Mouse (Mus musculus): ENCODE results near the gene Zscan21. TPM values are rescaled to one million over a fixed set of nuclear protein-coding genes. Genes with fewer than 3 reads are reported as not detected.
A peak's percentile ranks its signal among the peaks of the same experiment; 100 is the strongest.

The Zscan21 gene
- total RNA-seq, 2 experiments from 2014 or later: 19.6 to 23.0 TPM

DNA sequence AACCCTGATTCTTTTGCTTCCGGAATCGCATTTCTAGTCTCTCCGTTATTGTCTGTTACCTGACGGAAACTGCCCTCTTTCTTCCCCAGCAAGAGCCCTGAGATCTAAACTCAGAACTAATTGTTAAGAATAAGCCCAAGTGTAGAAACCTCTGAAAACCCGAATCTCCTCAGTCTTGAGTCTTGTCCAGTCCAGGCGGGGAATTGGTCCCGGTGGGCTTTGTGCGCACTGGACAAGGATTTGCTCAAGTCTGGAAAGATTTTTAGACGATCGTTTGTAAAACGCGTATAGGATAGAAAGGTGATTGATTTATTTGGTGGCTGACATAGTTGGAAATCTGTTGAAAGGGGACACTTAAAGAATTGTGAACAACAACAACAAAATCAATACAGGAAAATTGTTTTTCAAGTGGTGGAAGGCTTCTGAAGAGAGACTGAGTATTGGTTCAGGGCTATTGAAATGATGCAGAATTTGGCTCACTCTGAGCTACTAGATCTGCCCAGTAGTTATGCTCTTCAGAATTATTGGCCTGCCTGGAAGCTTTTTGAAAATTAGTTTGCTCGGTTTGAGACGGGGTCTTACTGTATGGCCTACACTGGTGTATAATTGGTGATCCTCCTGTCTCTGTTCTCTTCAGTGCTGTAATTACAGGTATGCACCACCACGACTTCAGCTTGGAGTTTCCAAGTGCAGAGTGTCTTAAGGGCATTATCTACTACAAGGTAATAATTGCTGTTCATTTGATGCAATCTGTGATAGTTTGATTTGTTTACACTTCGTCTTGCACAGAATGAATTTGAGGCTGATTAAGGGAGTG lies 704 bp downstream of the Zscan21 start:
- no peak for DNase-seq (ENCODE audit: low spot score in 2 of 2)

DNA sequence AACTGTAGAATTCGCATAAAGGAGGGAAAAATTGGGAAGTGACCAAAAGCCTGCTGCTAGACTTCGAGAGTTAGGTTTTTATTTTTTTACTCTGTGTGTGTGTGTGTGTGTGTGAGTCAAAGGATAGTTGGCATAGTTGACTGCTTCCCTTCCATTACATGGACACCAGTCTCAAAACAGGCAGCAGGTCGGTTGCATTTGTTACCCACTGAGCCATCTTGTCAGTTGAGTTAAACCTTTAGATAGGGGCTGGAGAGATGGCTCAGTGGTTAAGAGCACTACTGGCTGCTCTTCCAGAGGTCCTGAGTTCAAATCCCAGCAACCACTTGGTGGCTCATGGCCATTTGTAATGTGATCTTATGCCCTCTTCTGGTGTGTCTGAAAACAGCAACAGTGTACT lies 1.3 kb downstream of the Zscan21 start:
- DNase-seq (ENCODE audit: low spot score in 2 of 2): no peak

DNA sequence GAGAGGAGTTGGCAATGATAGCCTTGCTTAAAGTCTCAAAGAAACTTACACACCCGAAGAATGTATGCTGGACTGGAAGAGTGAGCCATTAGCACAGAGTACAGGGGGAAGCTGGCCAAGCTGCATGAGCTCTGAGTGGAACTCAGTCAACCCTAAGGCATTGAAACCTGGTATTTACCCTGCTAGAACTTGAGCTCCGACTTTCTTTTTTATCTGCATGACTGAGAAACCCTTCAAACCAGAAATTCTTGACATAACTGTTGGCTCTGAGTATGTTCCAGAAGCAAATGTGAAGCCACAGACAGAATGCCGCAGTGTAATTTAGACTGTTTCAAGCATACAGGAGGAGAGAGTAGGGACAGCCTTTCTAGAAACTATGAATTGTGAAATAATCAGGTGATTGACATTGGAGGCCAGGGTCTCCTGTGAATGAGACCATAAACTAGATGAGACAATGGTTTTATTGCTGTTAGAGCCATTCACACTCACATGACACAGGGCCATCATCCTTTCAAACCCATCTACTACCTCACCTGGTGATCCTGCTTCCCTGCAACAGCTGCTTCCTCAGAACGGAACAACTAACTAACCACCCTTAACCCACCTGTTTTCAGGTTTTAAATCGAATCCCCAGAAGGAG lies 15.8 kb downstream of the Zscan21 start:
- DNase-seq (ENCODE audit: low spot score in 2 of 2): no peak

DNA sequence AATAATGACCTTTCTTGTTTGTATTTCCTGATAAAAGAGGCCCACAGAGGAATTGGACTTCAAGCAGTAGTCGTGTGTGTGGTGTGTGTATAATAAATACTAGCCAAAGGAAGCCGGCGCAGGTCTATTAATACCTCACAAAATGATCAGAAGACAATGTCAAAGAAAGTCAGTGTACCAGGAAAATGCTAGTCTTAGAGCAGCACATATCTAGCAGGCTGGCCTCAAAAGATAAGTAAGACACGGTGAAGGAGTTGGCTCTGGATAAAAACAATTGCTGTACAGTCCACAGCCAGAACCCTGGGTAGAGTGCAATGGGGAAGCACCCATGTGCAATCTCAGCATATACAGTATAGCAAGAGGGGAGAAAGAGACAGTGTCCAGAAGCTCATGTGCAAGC lies 20.6 kb downstream of the Zscan21 start:
- no peak for DNase-seq (ENCODE audit: low spot score in 2 of 2)

DNA sequence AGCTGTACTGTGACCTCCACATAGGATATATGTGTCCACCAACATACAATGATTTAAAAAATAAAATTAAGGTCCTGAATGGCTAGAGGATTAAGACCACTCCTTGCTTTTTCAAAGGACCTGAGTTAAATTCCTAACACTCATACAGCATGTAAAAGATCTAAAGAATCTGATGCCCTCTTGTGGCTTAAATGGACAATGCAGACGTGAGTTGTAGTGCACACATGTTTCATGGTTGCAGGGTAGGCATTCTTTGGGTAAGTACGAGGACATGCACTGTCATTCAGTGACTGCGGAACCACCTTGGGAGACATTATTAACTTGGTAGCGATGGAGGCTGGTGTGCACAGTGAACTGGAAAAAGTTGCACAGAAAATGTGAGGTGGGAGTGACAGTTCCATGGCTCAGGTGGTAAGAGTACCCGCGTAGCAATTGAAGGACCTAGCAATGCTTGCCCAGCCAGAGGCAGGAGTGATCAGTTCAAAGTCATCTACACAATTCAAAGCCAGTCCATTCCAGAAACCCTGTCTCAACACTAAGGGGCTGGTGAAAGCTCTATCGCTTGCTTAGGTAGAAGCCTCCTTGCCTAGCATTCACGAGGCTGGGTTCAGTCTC lies 21.3 kb downstream of the Zscan21 start:
- peak in 1 of 2 experiments; percentile 13 for DNase-seq (ENCODE audit: low spot score in 2 of 2)

DNA sequence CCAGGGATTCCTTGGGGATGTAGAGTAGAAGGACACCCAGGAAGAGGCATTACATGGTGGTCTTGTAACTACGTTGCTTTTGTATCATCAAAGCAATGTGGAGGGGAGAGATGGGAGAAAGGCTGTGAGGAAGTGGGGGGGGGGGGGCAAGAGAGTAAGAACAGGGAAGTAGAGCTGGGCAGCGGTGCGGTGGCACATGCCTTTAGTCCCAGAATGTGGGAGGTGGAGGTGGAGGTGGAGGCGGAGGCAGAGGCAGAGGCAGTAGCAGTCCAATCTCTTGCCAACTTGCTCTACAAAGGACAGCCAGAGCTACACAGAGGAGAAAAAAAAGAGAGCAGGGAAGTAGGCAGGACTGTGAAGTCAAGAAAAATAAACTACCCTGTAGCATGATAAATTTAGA lies 21.9 kb downstream of the Zscan21 start:
- DNase-seq (ENCODE audit: low spot score in 2 of 2): no peak

DNA sequence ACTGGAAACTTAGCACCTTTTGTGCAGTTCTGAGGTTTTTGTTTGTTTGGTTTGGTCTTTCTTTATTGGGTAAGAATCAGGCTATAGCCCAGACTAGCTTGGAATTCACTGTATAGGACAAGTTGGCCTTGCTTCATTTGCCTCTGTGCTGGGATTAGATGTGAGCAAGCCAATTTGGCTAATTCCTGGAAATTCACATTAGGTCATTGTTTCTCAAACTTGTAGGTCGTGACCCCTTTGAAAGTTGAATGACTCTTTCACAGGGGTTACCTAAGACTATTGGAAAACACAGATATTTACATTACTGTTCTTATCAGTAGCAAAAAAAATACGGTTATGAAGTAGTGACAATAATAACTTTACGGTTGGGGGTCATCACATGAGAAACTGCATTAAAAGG lies 37.7 kb downstream of the Zscan21 start:
- no peak for DNase-seq (ENCODE audit: low spot score in 2 of 2)

DNA sequence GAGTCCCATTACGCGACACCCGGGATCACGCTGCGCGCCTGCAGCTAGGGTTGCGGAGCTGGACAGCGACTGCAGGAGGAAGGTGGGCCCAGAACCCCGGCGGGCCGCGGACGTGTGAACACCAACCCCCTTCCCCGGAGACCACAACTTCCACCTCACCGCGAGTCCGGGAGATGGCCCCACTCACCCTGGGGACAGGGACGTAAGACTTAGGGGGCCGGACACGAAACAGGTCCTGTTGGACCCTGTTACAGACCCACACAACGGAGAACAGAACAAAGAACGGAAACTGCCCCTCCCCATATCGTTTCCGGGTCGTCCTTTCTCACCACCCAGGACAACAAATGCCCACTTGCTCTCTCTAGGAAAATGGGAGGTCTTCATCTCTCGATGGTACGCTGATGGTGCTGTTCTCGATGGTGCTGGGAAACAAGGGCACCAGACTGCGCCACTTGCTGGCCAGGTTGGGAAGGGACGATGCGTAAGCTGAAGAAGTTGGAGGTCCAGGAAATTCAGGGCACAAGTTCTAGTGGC lies 38.8 kb downstream of the Zscan21 start, which contains the start of gene Zfp113:
Zfp113 (minus strand) TSS at position 302 of the 534 bp plus-strand sequence.
- peak; percentile 48 to 79 for DNase-seq (ENCODE audit: low spot score in 2 of 2)

DNA sequence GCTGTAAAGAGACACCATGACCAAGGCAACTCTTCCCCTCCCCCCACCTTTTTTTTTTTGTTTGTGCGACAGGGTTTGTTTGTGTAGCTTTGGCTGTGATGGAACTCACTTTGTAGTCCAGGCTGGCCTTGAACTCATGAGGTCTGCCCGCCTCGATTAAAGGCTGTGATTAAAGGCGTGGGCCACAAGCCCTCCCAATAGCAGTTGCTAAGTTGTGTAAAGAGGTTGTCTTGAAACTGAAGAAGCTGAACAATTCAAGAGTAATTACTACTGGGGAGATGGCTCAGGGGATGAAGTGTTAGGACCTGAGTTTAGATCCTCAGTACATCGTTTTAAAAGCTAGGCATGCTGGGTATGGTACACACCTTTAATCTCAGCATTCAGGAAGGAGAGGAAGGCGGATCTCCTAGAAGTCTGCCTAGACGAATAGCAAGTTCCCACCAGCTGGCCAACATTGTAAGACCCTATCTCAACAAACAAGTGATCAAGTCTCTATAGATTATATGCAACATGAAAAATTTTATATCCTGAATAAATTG lies 43.6 kb downstream of the Zscan21 start:
- no peak for DNase-seq (ENCODE audit: low spot score in 2 of 2)

DNA sequence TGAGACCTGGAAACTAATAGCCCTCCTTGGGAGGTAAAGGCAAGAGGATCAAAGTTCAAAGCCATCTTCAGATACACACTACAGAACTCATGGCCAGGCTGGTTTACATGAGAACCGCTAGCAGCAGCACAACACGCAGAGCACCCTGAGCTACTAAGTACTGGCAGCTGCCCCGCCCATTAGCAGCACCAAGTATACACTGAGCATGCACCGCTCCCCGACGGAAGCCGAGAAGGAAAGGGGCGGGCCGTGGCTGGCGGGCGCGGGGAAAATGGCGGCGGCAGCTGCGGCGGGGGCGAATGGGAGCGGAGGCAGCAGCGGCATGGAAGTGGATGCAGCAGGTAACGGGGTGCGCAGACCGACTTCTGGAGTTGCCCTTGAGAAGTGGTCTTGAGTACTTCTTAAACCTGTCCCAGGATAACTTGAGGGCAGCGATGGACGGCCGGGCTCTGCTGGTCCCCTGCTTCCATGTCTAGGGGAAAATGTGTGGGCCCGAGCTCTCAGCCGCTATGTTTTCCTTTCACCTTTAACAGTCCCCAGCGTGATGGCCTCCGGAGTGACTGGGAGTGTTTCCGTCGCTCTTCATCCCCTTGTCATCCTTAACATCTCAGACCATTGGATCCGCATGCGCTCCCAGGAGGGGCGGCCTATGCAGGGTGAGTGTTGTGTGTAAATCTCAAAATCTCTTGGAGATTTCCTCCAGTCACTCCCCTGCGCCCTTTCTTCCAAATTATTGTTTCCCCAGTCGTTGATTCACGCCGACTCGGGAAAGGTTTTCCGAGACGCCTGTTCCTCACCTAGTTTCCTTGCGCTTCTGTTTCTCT lies 44.4 kb downstream of the Zscan21 start, which contains the start of gene Cops6:
Cops6 (plus strand) TSS at position 230 of the 824 bp plus-strand sequence.
- DNase-seq (ENCODE audit: low spot score in 2 of 2): peak; percentile 89 to 94

DNA sequence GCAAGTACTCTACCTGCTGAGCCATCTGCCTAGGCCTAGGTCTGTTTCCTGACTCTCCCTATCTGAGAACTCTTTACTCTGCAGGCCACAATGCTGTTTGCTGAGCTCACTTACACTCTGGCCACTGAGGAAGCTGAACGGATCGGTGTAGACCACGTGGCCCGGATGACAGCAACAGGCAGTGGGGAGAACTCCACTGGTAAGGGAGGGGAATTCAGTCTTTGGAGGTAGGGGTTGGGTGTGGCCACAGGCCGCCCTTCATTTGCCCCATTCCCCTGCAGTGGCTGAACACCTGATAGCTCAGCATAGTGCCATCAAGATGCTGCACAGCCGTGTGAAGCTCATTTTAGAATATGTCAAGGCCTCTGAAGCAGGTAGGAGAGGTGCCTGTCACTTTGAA lies 46.3 kb downstream of the Zscan21 start:
- no peak for DNase-seq (ENCODE audit: low spot score in 2 of 2)

DNA sequence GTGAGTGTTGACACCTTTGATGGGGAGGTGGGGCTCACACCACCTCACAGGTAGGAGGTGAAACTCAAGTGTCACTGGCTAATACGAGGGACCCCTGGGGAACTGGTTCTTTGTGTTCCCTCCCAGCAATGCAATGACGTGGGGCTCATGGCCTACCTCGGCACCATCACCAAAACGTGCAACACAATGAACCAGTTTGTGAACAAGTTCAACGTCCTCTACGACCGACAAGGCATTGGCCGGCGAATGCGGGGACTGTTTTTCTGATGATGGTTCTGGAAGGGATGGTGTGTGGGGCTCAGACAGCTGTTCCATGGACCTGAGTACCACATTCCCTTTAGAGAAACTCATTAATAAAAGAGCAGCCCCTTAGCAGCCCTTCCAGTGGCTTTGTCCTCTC lies 46.9 kb downstream of the Zscan21 start:
- DNase-seq (ENCODE audit: low spot score in 2 of 2): no peak

DNA sequence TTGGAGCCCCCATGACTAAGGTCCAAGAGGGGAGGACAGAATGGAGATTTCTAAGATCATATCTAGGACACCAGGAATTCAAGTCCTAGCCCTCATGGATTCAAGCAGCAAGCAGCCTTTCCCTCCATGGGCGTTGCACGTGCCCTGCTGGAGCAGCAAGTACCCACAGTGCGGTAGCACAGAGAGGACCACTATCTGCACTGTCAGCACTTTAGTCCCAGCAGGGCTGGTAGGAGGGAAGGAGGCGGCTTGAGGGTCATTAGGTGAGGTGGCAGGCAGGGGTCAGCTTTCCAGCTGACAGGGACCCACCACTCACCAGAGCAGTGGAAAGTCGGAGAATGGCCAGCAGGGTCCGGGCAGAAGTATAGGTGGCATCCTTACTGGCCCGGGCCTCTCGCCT lies 48.9 kb downstream of the Zscan21 start:
- no peak for DNase-seq (ENCODE audit: low spot score in 2 of 2)

DNA sequence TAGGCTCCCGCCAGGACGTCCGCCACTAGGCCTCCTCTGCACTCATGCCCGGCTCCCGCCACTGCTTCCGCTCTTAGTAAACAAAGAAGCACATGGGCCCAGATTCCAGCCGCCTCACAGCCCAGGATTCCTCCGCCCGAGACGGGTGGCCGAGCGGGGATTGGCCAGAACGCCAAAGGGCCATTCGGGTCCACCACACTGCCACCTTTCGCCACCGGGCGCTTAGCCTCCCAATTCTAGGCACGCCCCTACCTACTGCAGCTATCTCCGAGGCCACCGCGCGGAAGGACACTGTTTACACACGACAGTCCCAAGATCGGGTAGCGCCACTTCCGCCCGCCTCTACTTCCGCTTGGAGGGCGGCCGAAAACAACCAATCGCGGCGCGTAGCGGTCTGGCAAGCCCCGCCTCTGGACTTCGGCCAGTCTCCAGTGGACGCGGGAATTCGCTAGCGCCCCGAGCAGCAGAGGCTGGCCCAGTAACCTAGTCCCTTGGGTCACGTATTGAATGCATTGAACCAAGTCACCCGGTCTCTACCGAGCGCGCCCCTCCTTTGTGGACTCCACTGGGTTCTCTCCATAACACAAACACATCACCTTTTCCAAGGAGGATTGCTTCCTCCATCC lies 54.3 kb downstream of the Zscan21 start:
- DNase-seq (ENCODE audit: low spot score in 2 of 2): peak; percentile 96 to 98

DNA sequence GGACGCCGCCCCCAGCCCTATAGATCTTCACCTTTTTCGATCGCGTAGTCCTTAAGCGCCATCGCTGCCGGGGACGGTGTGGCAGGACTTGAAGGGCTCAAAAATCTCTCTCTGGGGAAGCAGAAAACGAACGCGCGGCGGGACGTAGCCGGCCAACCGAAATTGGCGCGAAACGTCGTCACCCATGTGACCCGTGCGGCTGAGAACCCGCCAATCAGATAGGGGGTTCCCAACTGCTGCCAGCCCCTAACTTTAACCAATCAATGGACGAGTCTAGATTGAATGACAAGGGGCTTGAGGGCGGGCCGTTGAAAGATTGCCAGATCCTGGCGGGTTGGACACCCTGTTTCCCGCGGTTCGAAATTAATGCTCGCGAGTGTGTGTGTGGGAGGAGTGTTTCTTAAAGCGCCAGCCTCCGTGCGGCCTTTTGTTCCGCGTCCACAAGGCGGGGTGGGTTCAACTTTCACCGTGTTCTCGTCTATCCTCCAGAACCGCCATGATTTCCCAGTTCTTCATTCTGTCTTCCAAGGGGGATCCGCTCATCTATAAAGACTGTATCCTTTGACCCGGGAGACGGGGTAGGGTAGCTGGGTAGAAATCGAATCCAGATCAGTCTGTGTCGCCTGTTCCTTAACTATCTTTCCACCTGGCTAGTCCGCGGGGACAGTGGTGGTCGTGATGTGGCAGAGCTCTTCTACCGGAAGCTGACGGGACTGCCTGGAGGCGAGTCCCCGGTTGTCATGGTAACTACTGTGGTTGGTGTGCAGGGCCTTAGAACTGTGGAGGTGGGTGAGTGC lies 55.2 kb downstream of the Zscan21 start, which contains the start of the genes Ap4m1 and Mcm7:
Ap4m1 (plus strand) TSS at position 308 of the 797 bp plus-strand sequence.
Mcm7 (minus strand) TSS at position 728 of the 797 bp plus-strand sequence.
- DNase-seq (ENCODE audit: low spot score in 2 of 2): peak; percentile 96 to 98

DNA sequence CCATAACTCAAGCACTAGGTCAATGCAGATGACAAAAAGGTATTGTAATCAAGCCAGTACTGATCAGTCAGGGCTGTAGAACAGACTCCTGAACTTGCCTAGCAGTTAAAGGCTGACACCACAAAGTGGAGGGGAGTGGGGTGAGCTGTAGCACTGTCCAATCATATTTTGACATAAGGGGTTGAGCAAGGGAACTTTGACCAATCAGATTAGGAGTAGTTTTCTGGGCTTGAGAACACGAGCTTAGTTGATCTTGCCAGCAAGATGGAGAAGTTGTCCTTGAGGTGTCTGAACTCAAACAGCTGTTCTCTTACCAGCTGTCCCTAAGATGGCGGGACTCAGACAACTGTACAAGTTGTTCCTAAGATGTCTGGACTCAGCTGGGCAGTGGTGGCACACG lies 56.5 kb downstream of the Zscan21 start:
- DNase-seq (ENCODE audit: low spot score in 2 of 2): no peak
